33 mouse cellular contexts compared by ENCODE assay signal in the genomic region with DNA sequence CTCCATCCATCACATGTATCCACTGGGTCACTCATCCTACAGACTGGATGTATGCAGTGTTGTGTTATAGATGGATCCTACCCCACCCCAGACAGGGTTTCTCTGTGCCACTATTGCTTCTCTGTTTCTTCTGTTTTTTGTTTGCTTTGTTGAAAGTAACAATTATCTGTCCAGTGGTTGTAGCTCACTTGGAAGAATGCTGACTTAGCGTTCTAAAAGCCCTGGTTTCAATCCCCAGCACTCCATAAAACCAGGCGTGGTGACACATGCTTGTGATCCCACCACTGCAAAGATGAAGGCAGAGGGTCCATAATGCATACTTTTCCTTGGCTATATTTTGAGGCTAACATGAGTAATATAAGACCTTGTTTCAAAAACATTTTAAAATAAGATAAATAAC. TPM values are rescaled to one million over a fixed set of nuclear protein-coding genes. Genes with fewer than 3 reads are reported as not detected.
"Had no signal": no experiment of that assay in that cellular context is flagged by ENCODE, and none has a peak within 500 bp of the region (broad histone marks: within the 10 kb centered on the region; RNA-seq: fewer than 3 reads in every experiment).

No protein-coding gene starts in this region.

- H3K4me3 ChIP-seq: left cerebral cortex, adult 2 months; limb, embryonic 10.5 days; limb, embryonic 12.5 days; limb, embryonic 13.5 days; limb, embryonic 15.5 days; liver, embryonic 15.5 days; lung, embryonic 15.5 days; megakaryocyte, embryonic 14.5 days; midbrain, embryonic 10.5 days; midbrain, embryonic 12.5 days; midbrain, embryonic 15.5 days; myocyte; neural tube, embryonic 12.5 days; neural tube, embryonic 13.5 days had no signal

- H3K9me3 ChIP-seq: limb, embryonic 10.5 days; limb, embryonic 12.5 days; limb, embryonic 13.5 days; limb, embryonic 15.5 days; liver, embryonic 15.5 days; lung, embryonic 15.5 days; megakaryocyte, embryonic 14.5 days; midbrain, embryonic 10.5 days; midbrain, embryonic 12.5 days; midbrain, embryonic 15.5 days; neural tube, embryonic 12.5 days; neural tube, embryonic 13.5 days had no signal

- DNase-seq: left cerebral cortex, postnatal 4 days; lung, adult 18-20 months; lung, adult 2 months; lung, embryonic 14.5 days; lung, postnatal 10 days; lung, postnatal 14 days; lung, postnatal 36 days; lung, postnatal 4 days; midbrain, embryonic 14.5 days had no signal

- ATAC-seq: lung, postnatal 0 days; midbrain, embryonic 15.5 days; midbrain, embryonic 16.5 days had no signal

- H3K4me1 ChIP-seq: limb, embryonic 10.5 days; limb, embryonic 12.5 days; limb, embryonic 13.5 days; limb, embryonic 15.5 days; lung, embryonic 15.5 days; midbrain, embryonic 12.5 days; midbrain, embryonic 15.5 days; neural tube, embryonic 12.5 days; neural tube, embryonic 13.5 days had no signal

- H3K27me3 ChIP-seq: limb, embryonic 12.5 days; limb, embryonic 13.5 days; limb, embryonic 15.5 days; liver, embryonic 15.5 days; lung, embryonic 15.5 days; megakaryocyte, embryonic 14.5 days; midbrain, embryonic 12.5 days; midbrain, embryonic 15.5 days; neural tube, embryonic 12.5 days; neural tube, embryonic 13.5 days had no signal

- H3K9ac ChIP-seq: limb, embryonic 12.5 days; limb, embryonic 13.5 days; limb, embryonic 15.5 days; liver, embryonic 14.5 days; liver, embryonic 15.5 days; lung, embryonic 14.5 days; lung, embryonic 15.5 days; midbrain, embryonic 12.5 days; midbrain, embryonic 15.5 days; neural tube, embryonic 12.5 days; neural tube, embryonic 13.5 days had no signal

- H3K4me2 ChIP-seq: limb, embryonic 12.5 days; limb, embryonic 13.5 days; limb, embryonic 15.5 days; liver, embryonic 11.5 days; liver, embryonic 15.5 days; lung, embryonic 14.5 days; lung, embryonic 15.5 days; midbrain, embryonic 11.5 days; midbrain, embryonic 12.5 days; midbrain, embryonic 15.5 days; neural tube, embryonic 12.5 days; neural tube, embryonic 13.5 days had no signal

- H3K27ac ChIP-seq: left cerebral cortex, adult 2 months; limb, embryonic 10.5 days; limb, embryonic 12.5 days; limb, embryonic 13.5 days; limb, embryonic 15.5 days; liver, embryonic 14.5 days; liver, embryonic 15.5 days; lung, embryonic 15.5 days; macrophage; midbrain, embryonic 10.5 days; midbrain, embryonic 12.5 days; midbrain, embryonic 15.5 days; neural tube, embryonic 12.5 days; neural tube, embryonic 13.5 days had no signal

RNA-seq across cellular contexts. Expression of a gene that starts 55.3 kb away (rescaled TPM):
- total RNA-seq: liver, adult 2 months; megakaryocyte, adult 5-6 weeks; megakaryocyte-erythroid progenitor cell, adult 5-6 weeks; monocyte, adult 5-6 weeks had no signal
